Mouse (Mus musculus) MEL (cell line): ENCODE results near the gene Dyrk1a. TPM values are rescaled to one million over a fixed set of nuclear protein-coding genes. Genes with fewer than 3 reads are reported as not detected.
A peak's percentile ranks its signal among the peaks of the same experiment; 100 is the strongest.
"Not testable (repeated sequence)": the region's sequence is repeated elsewhere in the genome, so short reads cannot be mapped to it uniquely, and the experiment has no call there.

Source experiments
- DNase-seq: peaks from one replicate; pipeline ENCODE4 v3.0.0; 2011; ENCODE audit warnings: low read depth, low spot score
- H3K27ac ChIP-seq: 2 replicates; pipeline ENCODE4 v1.5.1; 2012; ENCODE audit warnings: low read depth, mild to moderate bottlenecking, control low read depth, low read length, moderate library complexity; ENCODE audit not compliant: control insufficient read depth
- H3K27me3 ChIP-seq, 2 experiments: fragments of 150-350 bp in 1 of 2; sonication (generic) in 1 of 2; 2 replicates each; pipeline ENCODE4 v1.6.1; 2012; ENCODE audit warnings: low read length in 2 of 2, mild to moderate bottlenecking in 2 of 2, improper control_type of control experiment in 1 of 2, moderate library complexity in 1 of 2; ENCODE audit not compliant: insufficient read depth in 2 of 2, control insufficient read depth in 1 of 2
- H3K36me3 ChIP-seq, 2 experiments: 2 replicates each; pipeline ENCODE4 v1.6.1; 2012 to 2014; ENCODE audit warnings: low read length in 2 of 2, improper control_type of control experiment in 1 of 2, inconsistent platforms in 1 of 2, mild to moderate bottlenecking in 1 of 2; ENCODE audit not compliant: insufficient read depth in 2 of 2, control insufficient read depth in 1 of 2
- H3K4me1 ChIP-seq, 2 experiments: fragments of 150-350 bp in 1 of 2; sonication (generic) in 1 of 2; 2 replicates each; pipeline ENCODE4 v1.6.1; 2012; ENCODE audit warnings: low read length in 2 of 2, improper control_type of control experiment in 1 of 2, mild to moderate bottlenecking in 1 of 2; ENCODE audit not compliant: insufficient read depth in 2 of 2, control insufficient read depth in 1 of 2
- H3K4me3 ChIP-seq, 2 experiments: fragments of 150-350 bp in 1 of 2; sonication (generic) in 1 of 2; 2 replicates each; pipeline ENCODE4 v1.5.1; 2012; ENCODE audit warnings: low read depth in 2 of 2, low read length in 2 of 2, mild to moderate bottlenecking in 2 of 2, moderate library complexity in 2 of 2, control low read depth in 1 of 2, improper control_type of control experiment in 1 of 2; ENCODE audit not compliant: control insufficient read depth in 1 of 2, insufficient read depth in 1 of 2
- H3K79me2 ChIP-seq: 2 replicates; pipeline ENCODE4 v1.6.1; 2012; ENCODE audit warnings: mild to moderate bottlenecking, low read length, moderate library complexity; ENCODE audit not compliant: control insufficient read depth, poor library complexity, insufficient read depth
- H3K9ac ChIP-seq: 2 replicates; pipeline ENCODE4 v1.6.1; 2012; ENCODE audit warnings: low read depth, mild to moderate bottlenecking, control low read depth, low read length, moderate library complexity; ENCODE audit not compliant: control insufficient read depth, poor library complexity, severe bottlenecking
- H3K9me3 ChIP-seq: fragments of 150-350 bp; sonication (generic); replicated peaks from 2 replicates; pipeline ENCODE4 v1.6.1; 2012; ENCODE audit warnings: mild to moderate bottlenecking, low read length, improper control_type of control experiment, moderate library complexity; ENCODE audit not compliant: insufficient read depth
- BHLHE40 ChIP-seq: IDR thresholded peaks from 2 replicates; pipeline ENCODE4 v1.6.1; 2012; ENCODE audit warnings: low read depth, mild to moderate bottlenecking, inconsistent platforms, low read length, improper control_type of control experiment, borderline replicate concordance
- CHD2 ChIP-seq: IDR thresholded peaks from 2 replicates; pipeline ENCODE4 v1.6.1; 2011; ENCODE audit warnings: low read length, improper control_type of control experiment
- ETS1 ChIP-seq: IDR thresholded peaks from 2 replicates; pipeline ENCODE4 v1.6.1; 2012; ENCODE audit warnings: low read depth, mild to moderate bottlenecking, inconsistent platforms, low read length, improper control_type of control experiment, moderate library complexity
- HCFC1 ChIP-seq: IDR thresholded peaks from 2 replicates; pipeline ENCODE4 v1.6.1; 2012; ENCODE audit warnings: low read depth, mild to moderate bottlenecking, inconsistent platforms, low read length, improper control_type of control experiment, moderate library complexity
- JUND ChIP-seq: IDR thresholded peaks from 2 replicates; pipeline ENCODE4 v1.6.1; 2011; ENCODE audit warnings: low read depth, mild to moderate bottlenecking, improper control_type of control experiment, low read length
- KAT2A ChIP-seq: conservative IDR thresholded peaks from 2 replicates; pipeline ENCODE4 v1.6.1; 2012; ENCODE audit warnings: low read depth, low read length, improper control_type of control experiment, inconsistent platforms
- MAX ChIP-seq: IDR thresholded peaks from 2 replicates; pipeline ENCODE4 v1.6.1; 2011; ENCODE audit warnings: low read length, improper control_type of control experiment
- MAZ ChIP-seq: IDR thresholded peaks from 2 replicates; pipeline ENCODE4 v1.6.1; 2012; ENCODE audit warnings: low read depth, mild to moderate bottlenecking, inconsistent platforms, low read length, improper control_type of control experiment
- MEF2A ChIP-seq: IDR thresholded peaks from 2 replicates; pipeline ENCODE4 v1.6.1; 2014; ENCODE audit warnings: low read depth, mild to moderate bottlenecking, inconsistent platforms, low read length, improper control_type of control experiment; ENCODE audit not compliant: poor library complexity, insufficient replicate concordance, severe bottlenecking; ENCODE audit errors: extremely low read depth
- MYB ChIP-seq: IDR thresholded peaks from 2 replicates; pipeline ENCODE4 v1.6.1; 2011; ENCODE audit warnings: mild to moderate bottlenecking, low read depth, low read length, improper control_type of control experiment
- MYC ChIP-seq: IDR thresholded peaks from 2 replicates; pipeline ENCODE4 v1.6.1; 2011; ENCODE audit warnings: low read depth, mild to moderate bottlenecking, low read length, improper control_type of control experiment, moderate library complexity
- NELFE ChIP-seq: IDR thresholded peaks from 2 replicates; pipeline ENCODE4 v1.6.1; 2011; ENCODE audit warnings: low read depth, low read length, improper control_type of control experiment
- POLR2AphosphoS5 ChIP-seq: IDR thresholded peaks from 2 replicates; pipeline ENCODE4 v1.6.1; 2012; ENCODE audit warnings: low read depth, borderline replicate concordance, mild to moderate bottlenecking, inconsistent platforms, low read length, moderate library complexity, mixed read lengths
- RCOR1 ChIP-seq: IDR thresholded peaks from 2 replicates; pipeline ENCODE4 v1.6.1; 2012; ENCODE audit warnings: low read depth, mild to moderate bottlenecking, inconsistent platforms, low read length, improper control_type of control experiment
- SMC3 ChIP-seq: IDR thresholded peaks from 2 replicates; pipeline ENCODE4 v1.6.1; 2011; ENCODE audit warnings: low read depth, low read length, improper control_type of control experiment
- TAL1 ChIP-seq: IDR thresholded peaks from 2 replicates; pipeline ENCODE4 v1.6.1; 2012; ENCODE audit warnings: mild to moderate bottlenecking, inconsistent platforms, low read length, moderate library complexity, mixed read lengths
- ZKSCAN1 ChIP-seq: IDR thresholded peaks from 2 replicates; pipeline ENCODE4 v1.6.1; 2012; ENCODE audit warnings: low read depth, mild to moderate bottlenecking, inconsistent platforms, low read length, improper control_type of control experiment, moderate library complexity
- ZMIZ1 ChIP-seq: IDR thresholded peaks from 2 replicates; pipeline ENCODE4 v1.6.1; 2012; ENCODE audit warnings: low read depth, mild to moderate bottlenecking, inconsistent platforms, low read length, improper control_type of control experiment, moderate library complexity
- polyA plus RNA-seq, 2 experiments: library from polyadenylated mRNA; stranded (reverse) in 1 of 2; unstranded in 1 of 2; fragments of >175 nt in 1 of 2; fragments of >200 nt in 1 of 2; gene quantifications; 2 replicates each; pipeline versions ENCODE4 v1.2.1 to v1.2.4; 2012; ENCODE audit warnings: low replicate concordance in 2 of 2, low read depth in 1 of 2; ENCODE audit not compliant: insufficient read length in 2 of 2, insufficient read depth in 1 of 2, missing spikeins in 1 of 2
- total RNA-seq: library from RNA; depleted of rRNA; stranded (reverse); fragments of 300-350 nt; gene quantifications from 2 replicates; pipeline ENCODE4 v1.2.3, GENCODE M21; 2012

Dyrk1a gene
- total and polyA plus RNA-seq, 3 experiments: 22.6 to 126 (median 34.7) TPM

GRCm38 (mm10) chr16:94693687-94694305 lies 124.0 kb downstream of the Dyrk1a start:
- Histone ChIP-seq H3K79me2 (no peaks in the 10 kb centered on the region), H3K36me3 (peaks cover 3 to 9% of the 10 kb centered on the region in 2 experiments), H3K9ac (no peak overlapping the region), H3K27ac (no peak overlapping the region), H3K9me3 (no peaks in the 10 kb centered on the region), H3K4me1 (peaks cover 0 to 15% of the 10 kb centered on the region in 2 experiments; a peak in 2 of 4 replicates), H3K4me3 (no peak overlapping the region), H3K27me3 (no peaks in the 10 kb centered on the region)
- DNase-seq: no peak
- no peak for TF ChIP-seq JUND
- no peak for TF ChIP-seq CHD2
- no peak for TF ChIP-seq MYC
- TF ChIP-seq ZKSCAN1: no peak
- TF ChIP-seq MEF2A: no peak
- no peak for TF ChIP-seq SMC3
- no peak for TF ChIP-seq NELFE
- TF ChIP-seq MYB: no peak
- no peak for TF ChIP-seq ZMIZ1
- TF ChIP-seq RCOR1: no peak
- TF ChIP-seq KAT2A: no peak
- no peak for TF ChIP-seq MAZ
- no peak for TF ChIP-seq MAX

- Histone ChIP-seq H3K4me1 (peaks cover 0 to 15% of the 10 kb centered on the region in 2 experiments; a peak in 2 of 4 replicates), H3K9ac (no peak overlapping the region), H3K27me3 (no peaks in the 10 kb centered on the region), H3K36me3 (peaks cover 3% of the 10 kb centered on the region in 2 experiments; a peak in 3 of 4 replicates), H3K4me3 (no peak overlapping the region), H3K79me2 (no peaks in the 10 kb centered on the region), H3K9me3 (no peaks in the 10 kb centered on the region), H3K27ac (no peak overlapping the region)
- DNase-seq: peak; percentile 25
- TF ChIP-seq BHLHE40 (no peak), HCFC1 (no peak)
Observed at GRCm38 (mm10) chr16:94697553-94697952, 127.7 kb downstream of the Dyrk1a start.

GRCm38 (mm10) chr16:94698234-94698633 lies 128.4 kb downstream of the Dyrk1a start:
- DNase-seq: peak; percentile 41
- peaks cover 0 to 15% of the 10 kb centered on the region in 2 experiments; a peak in 2 of 4 replicates for H3K4me1 ChIP-seq
- not testable (repeated sequence) for H3K4me3 ChIP-seq, H3K27ac ChIP-seq, H3K9me3 ChIP-seq, H3K79me2 ChIP-seq, H3K36me3 ChIP-seq, H3K9ac ChIP-seq, H3K27me3 ChIP-seq
- TF ChIP-seq TAL1 (peak; percentile 22; the same call in 1 of the 2 replicates), ETS1 (0 out of 2 replicates have a peak, but pooled peaks have one; percentile 2), POLR2AphosphoS5 (0 out of 2 replicates have a peak, but pooled peaks have one; percentile 25)
